Mouse (Mus musculus) heart, embryonic 12.5 days (tissue): ENCODE measurements around the gene Acp2. TPM values are rescaled to one million over a fixed set of nuclear protein-coding genes. Genes with fewer than 3 reads are reported as not detected.

Source experiments
- ATAC-seq: fragments of 200-750 bp; cut with Nextera tagmentation; 2 replicates; pipeline ENCODE4 v1.8.0; 2017; ENCODE audit warnings: moderate TSS enrichment, moderate library complexity; ENCODE audit not compliant: insufficient number of reproducible peaks, low FRiP score
- H3K27ac ChIP-seq: fragments of 300-500 bp; sonication (generic); 2 replicates; pipeline ENCODE4 v1.5.1; 2016; ENCODE audit warnings: mild to moderate bottlenecking, moderate library complexity; ENCODE audit not compliant: poor library complexity, severe bottlenecking
- H3K27me3 ChIP-seq: fragments of 300-500 bp; sonication (generic); replicated peaks from 2 replicates; pipeline ENCODE4 v1.6.1; 2016; ENCODE audit warnings: mild to moderate bottlenecking, moderate library complexity
- H3K36me3 ChIP-seq: fragments of 300-500 bp; sonication (generic); 2 replicates; pipeline ENCODE4 v1.6.1; 2016; ENCODE audit warnings: mild to moderate bottlenecking, moderate library complexity
- H3K4me1 ChIP-seq: fragments of 300-500 bp; sonication (generic); replicated peaks from 2 replicates; pipeline ENCODE4 v1.6.1; 2016; ENCODE audit warnings: mild to moderate bottlenecking
- H3K4me2 ChIP-seq: fragments of 300-500 bp; sonication (generic); 2 replicates; pipeline ENCODE4 v1.6.1; 2016; ENCODE audit warnings: mild to moderate bottlenecking, moderate library complexity
- H3K4me3 ChIP-seq: fragments of 300-500 bp; sonication (generic); 2 replicates; pipeline ENCODE4 v1.5.1; 2016; ENCODE audit warnings: mild to moderate bottlenecking
- H3K9ac ChIP-seq: fragments of 300-500 bp; sonication (generic); 2 replicates; pipeline ENCODE4 v1.6.1; 2016; ENCODE audit warnings: mild to moderate bottlenecking, moderate library complexity
- H3K9me3 ChIP-seq: fragments of 300-500 bp; sonication (generic); replicated peaks from 2 replicates; pipeline ENCODE4 v1.6.1; 2016; ENCODE audit warnings: mild to moderate bottlenecking, moderate library complexity
- WGBS: fragments of 180-500 bp; shearing (Covaris S2); methylation state at CpG from one replicate; pipeline ENCODE4 v1.1.7; 2016; 5-methylcytosine and 5-hydroxymethylcytosine counted together
- polyA plus RNA-seq: library from polyadenylated mRNA; unstranded; fragments of >200 nt; fragmentation: Nextera tagmentation; extraction: Ambion mirVana; gene quantifications from 2 replicates; pipeline ENCODE4 v1.2.1, GENCODE M21; 2016

Acp2 gene
- 18.2 and 22.3 TPM in 2 replicates for polyA plus RNA-seq

DNA sequence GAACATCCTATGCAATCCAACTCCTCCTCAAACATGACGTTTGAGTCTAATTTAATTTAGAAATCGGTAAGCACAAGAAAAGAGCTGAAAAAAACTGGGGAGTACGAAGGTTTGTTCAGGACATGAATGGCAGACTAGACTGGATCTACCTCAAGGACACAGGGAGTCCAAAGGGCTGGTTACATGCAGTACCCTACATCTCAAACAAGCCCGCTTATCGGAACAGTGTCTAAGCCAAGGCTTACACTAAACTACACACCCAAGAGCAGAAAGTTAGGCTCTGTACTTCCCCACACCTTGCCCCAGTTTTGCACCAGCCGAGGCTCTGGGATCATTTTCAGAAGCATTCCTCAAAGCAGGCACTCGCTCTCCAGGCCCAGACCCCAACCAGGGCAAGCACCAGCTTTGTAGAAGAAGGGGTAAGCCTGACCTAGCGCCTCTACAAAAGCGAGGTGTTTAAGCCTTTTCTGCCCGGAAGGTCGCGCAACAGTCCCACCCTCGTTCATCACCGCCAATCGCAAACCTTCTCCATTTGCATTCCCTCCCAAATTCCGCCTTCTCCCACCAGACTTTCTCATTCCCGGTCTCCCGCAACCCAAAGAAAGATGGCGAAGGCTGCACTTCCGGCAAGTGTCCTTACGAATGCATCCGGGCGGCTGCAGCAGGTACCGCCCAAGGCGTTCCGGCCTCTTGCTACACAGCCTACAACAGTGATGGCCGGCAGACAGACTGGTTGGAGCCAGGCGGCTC is at the start of gene Acp2, which contains the start of gene Nr1h3:
Acp2 (plus strand) TSS at position 664 of the 750 bp plus-strand sequence.
Nr1h3 (minus strand) TSS at position 613 of the 750 bp plus-strand sequence.
- peaks cover 16% of the 10 kb centered on the region for H3K4me1 ChIP-seq
- 4% methylated on average over 28 of the region's 28 CpGs for WGBS
- H3K4me3 ChIP-seq = peak within 1 kb of the TSS; percentile 64
- H3K4me2 ChIP-seq = peak within 1 kb of the TSS; percentile 75
- ATAC-seq = peak; percentile 94
- H3K9me3 ChIP-seq = no peaks in the 10 kb centered on the region
- H3K36me3 ChIP-seq = peaks cover 26% of the 10 kb centered on the region
- peak within 1 kb of the TSS; percentile 75 for H3K9ac ChIP-seq
- H3K27ac ChIP-seq = peak within 1 kb of the TSS; percentile 95
- H3K27me3 ChIP-seq = no peaks in the 10 kb centered on the region

GRCm38 (mm10) chr2:91152885-91153377 is 49.8 kb upstream of the Acp2 start:
- H3K9ac ChIP-seq = no peak overlapping the region
- no peak for ATAC-seq
- H3K27ac ChIP-seq = no peak overlapping the region
- H3K4me1 ChIP-seq = 0 out of 2 replicates have a peak, but pooled peaks cover 3% of the 10 kb centered on the region
- H3K27me3 ChIP-seq = no peaks in the 10 kb centered on the region
- WGBS = 67% methylated on average over 3 of the region's 3 CpGs
- H3K4me2 ChIP-seq = no peak overlapping the region
- peaks cover 3% of the 10 kb centered on the region; the same call in 1 of the 2 replicates for H3K36me3 ChIP-seq
- no peak overlapping the region for H3K4me3 ChIP-seq
- H3K9me3 ChIP-seq = no peaks in the 10 kb centered on the region

GRCm38 (mm10) chr2:91154091-91154490 is 48.6 kb upstream of the Acp2 start:
- Histone ChIP-seq H3K4me1 (0 out of 2 replicates have a peak, but pooled peaks cover 3% of the 10 kb centered on the region), H3K9me3 (no peaks in the 10 kb centered on the region), H3K4me3 (no peak overlapping the region), H3K36me3 (peaks cover 3% of the 10 kb centered on the region; the same call in 1 of the 2 replicates), H3K27me3 (no peaks in the 10 kb centered on the region), H3K9ac (no peak overlapping the region), H3K4me2 (no peak overlapping the region), H3K27ac (no peak overlapping the region)
- no peak for ATAC-seq
- 88% methylated on average over 3 of the region's 3 CpGs for WGBS

DNA sequence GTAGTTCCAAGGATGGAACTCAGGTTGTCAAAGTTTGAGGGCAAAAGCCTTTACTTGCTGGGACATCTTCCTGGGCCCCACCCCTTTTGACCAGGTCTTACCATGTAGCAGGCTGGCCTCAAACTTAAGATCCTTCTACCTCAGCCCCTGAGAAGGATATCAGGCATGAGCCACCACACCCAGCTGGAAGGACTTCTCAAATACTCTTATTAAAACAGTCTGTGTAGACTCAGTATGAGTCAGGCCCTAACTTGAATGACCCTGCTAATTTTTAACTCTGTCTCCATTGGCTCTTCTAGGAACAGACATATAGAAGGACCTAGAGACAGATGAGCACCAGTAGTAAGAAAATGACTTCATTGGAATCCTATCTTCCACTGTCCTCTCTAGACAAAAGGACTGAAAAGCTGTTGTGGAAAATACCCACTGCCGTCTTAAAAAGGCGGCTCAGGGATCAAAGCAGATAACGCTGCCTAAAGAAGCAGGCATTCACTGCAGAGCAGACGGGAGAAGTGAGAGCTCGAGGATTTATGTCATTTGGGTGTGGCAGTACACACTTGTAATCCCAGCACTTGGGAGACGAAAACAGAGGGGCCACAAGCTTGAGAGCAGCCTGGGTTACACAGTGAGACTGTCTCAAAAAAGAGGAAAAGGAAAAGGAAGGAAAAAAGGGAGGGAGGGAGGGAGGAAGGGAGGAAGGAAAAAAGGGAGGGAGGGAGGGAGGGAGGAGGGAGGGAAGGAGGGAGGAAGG is 45.5 kb upstream of the Acp2 start:
- no peak overlapping the region for H3K4me3 ChIP-seq
- no peaks in the 10 kb centered on the region for H3K9me3 ChIP-seq
- no peak overlapping the region for H3K27ac ChIP-seq
- H3K27me3 ChIP-seq = no peaks in the 10 kb centered on the region
- peaks cover 3% of the 10 kb centered on the region; the same call in 1 of the 2 replicates for H3K36me3 ChIP-seq
- peaks cover 20% of the 10 kb centered on the region for H3K4me1 ChIP-seq
- 25% methylated on average over 6 of the region's 6 CpGs for WGBS
- H3K9ac ChIP-seq = no peak overlapping the region
- no peak overlapping the region for H3K4me2 ChIP-seq
- ATAC-seq = no peak

DNA sequence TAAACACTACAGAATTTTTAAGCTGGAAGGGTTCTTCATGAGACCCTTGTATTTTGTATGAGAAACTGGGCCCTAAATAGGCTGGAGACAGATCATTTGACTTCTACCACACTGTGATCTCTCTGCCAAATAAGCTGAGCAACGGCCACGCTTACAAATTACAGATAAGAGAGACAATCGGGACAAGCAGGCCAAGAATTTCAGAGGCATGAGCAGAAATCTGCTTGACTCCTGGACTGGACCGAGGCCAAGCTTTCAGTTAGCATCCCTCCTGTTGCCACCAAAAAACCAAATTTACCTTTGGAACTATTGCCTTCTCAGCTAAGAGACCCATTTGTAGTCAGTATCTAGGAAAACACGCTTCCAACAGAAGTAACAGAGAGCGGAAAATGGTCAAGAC is 42.1 kb upstream of the Acp2 start:
- H3K4me1 ChIP-seq = peaks cover 32% of the 10 kb centered on the region
- ATAC-seq = no peak
- peak overlapping the region; percentile 56; the same call in 1 of the 2 replicates for H3K27ac ChIP-seq
- H3K36me3 ChIP-seq = no peaks in the 10 kb centered on the region; the same call in 1 of the 2 replicates
- 38% methylated on average over 6 of the region's 6 CpGs for WGBS
- no peak overlapping the region for H3K4me3 ChIP-seq
- no peak overlapping the region for H3K4me2 ChIP-seq
- no peaks in the 10 kb centered on the region for H3K27me3 ChIP-seq
- H3K9ac ChIP-seq = no peak overlapping the region
- H3K9me3 ChIP-seq = no peaks in the 10 kb centered on the region

- Histone ChIP-seq H3K36me3 (peaks cover 7% of the 10 kb centered on the region; the same call in 1 of the 2 replicates), H3K4me1 (peaks cover 30% of the 10 kb centered on the region), H3K27me3 (no peaks in the 10 kb centered on the region), H3K4me2 (no peak overlapping the region), H3K4me3 (no peak overlapping the region), H3K9ac (no peak overlapping the region), H3K27ac (no peak overlapping the region), H3K9me3 (no peaks in the 10 kb centered on the region)
- no peak for ATAC-seq
- 78% methylated on average over 4 of the region's 4 CpGs for WGBS
These were observed 39.7 kb upstream of the Acp2 start for GRCm38 (mm10) chr2:91162952-91163351.

GRCm38 (mm10) chr2:91163532-91163931 is 39.2 kb upstream of the Acp2 start:
- H3K4me1 ChIP-seq = peaks cover 30% of the 10 kb centered on the region
- peaks cover 7% of the 10 kb centered on the region; the same call in 1 of the 2 replicates for H3K36me3 ChIP-seq
- H3K9ac ChIP-seq = no peak overlapping the region
- H3K9me3 ChIP-seq = no peaks in the 10 kb centered on the region
- H3K4me2 ChIP-seq = no peak overlapping the region
- no peaks in the 10 kb centered on the region for H3K27me3 ChIP-seq
- H3K4me3 ChIP-seq = no peak overlapping the region
- no peak overlapping the region for H3K27ac ChIP-seq
- 88% methylated on average over 5 of the region's 5 CpGs for WGBS
- no peak for ATAC-seq

DNA sequence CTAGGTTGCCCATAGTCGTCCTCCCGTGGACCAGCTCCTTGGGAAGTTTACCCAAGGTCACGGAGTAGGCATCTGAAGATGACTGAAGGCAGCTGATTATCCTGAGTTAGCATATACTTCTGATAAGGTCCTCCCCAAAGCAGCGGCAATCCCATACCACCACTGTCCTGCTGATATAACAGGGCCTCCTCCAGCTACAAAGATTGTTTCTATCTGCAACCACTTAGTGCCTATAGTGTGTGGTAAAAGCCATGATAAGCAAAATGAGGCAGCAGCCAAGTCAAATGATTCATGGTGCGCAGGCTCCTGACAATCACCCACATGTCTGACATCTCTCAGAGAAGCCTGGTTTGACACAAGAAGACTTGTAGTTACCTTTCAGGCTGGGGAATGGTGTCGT is 37.7 kb upstream of the Acp2 start:
- Histone ChIP-seq H3K27ac (no peak overlapping the region), H3K4me2 (no peak overlapping the region), H3K27me3 (no peaks in the 10 kb centered on the region), H3K9me3 (no peaks in the 10 kb centered on the region), H3K4me3 (no peak overlapping the region), H3K36me3 (peaks cover 7% of the 10 kb centered on the region; the same call in 1 of the 2 replicates), H3K9ac (no peak overlapping the region), H3K4me1 (peaks cover 24% of the 10 kb centered on the region)
- WGBS = 45% methylated on average over 6 of the region's 6 CpGs
- no peak; the same call in 1 of the 2 replicates for ATAC-seq

GRCm38 (mm10) chr2:91167629-91168028 is 35.1 kb upstream of the Acp2 start:
- H3K9ac ChIP-seq = no peak overlapping the region
- WGBS = 60% methylated on average over 4 of the region's 4 CpGs
- peaks cover 12% of the 10 kb centered on the region for H3K4me1 ChIP-seq
- no peak for ATAC-seq
- no peaks in the 10 kb centered on the region for H3K9me3 ChIP-seq
- no peak overlapping the region for H3K27ac ChIP-seq
- no peak overlapping the region for H3K4me3 ChIP-seq
- peaks cover 10% of the 10 kb centered on the region for H3K36me3 ChIP-seq
- H3K27me3 ChIP-seq = no peaks in the 10 kb centered on the region
- H3K4me2 ChIP-seq = no peak overlapping the region

- Histone ChIP-seq H3K36me3 (peaks cover 14% of the 10 kb centered on the region), H3K4me3 (no peak overlapping the region), H3K27ac (no peak overlapping the region)
These were observed 32.9 kb upstream of the Acp2 start for GRCm38 (mm10) chr2:91169587-91170322.

More at GRCm38 (mm10) chr2:91169587-91170322, 32.9 kb upstream of the Acp2 start:
- no peak for ATAC-seq
- Histone ChIP-seq H3K4me2 (no peak overlapping the region), H3K27me3 (no peaks in the 10 kb centered on the region), H3K9me3 (no peaks in the 10 kb centered on the region), H3K9ac (no peak overlapping the region), H3K4me1 (peaks cover 6% of the 10 kb centered on the region; the same call in 1 of the 2 replicates)
- WGBS = 73% methylated on average over 25 of the region's 25 CpGs
